Mouse (Mus musculus): Measurements from ENCODE around the gene Mxd3. TPM values are rescaled to one million over a fixed set of nuclear protein-coding genes. Genes with fewer than 3 reads are reported as not detected.

Mxd3 gene
- total and polyA plus RNA-seq, 3 experiments = 4.1 to 7.3 (median 6.9) TPM

- H3K4me2 ChIP-seq (ENCODE audit: insufficient read depth, low read depth, poor library complexity, severe bottlenecking) = no peak overlapping the region
- no peak overlapping the region for H3K9ac ChIP-seq (ENCODE audit: insufficient read depth, low read depth)
- dilution Hi-C loops (cut with MboI; ENCODE audit: extremely low pct_ligation_motif_present, extremely low pct_unique_long_range_greater_than_20kb, low sequenced_read_pairs) (no loop called here), in situ Hi-C loops (cut with MboI; ENCODE audit: low pct_ligation_motif_present, low pct_unique_long_range_greater_than_20kb, low sequenced_read_pairs) (no loop called here)
- H3K27me3 ChIP-seq (replicated peaks) = no peaks in the 10 kb centered on the region
- TF ChIP-seq CHD1 (IDR thresholded peaks at IDR 0.05; ENCODE audit: low read depth, low read length) (no peak), TBP (conservative IDR thresholded peaks at IDR 0.05; ENCODE audit: low read depth, low read length) (no peak), SMC3 (IDR thresholded peaks at IDR 0.05; ENCODE audit: low read depth, low read length) (no peak), MAZ (IDR thresholded peaks at IDR 0.05; ENCODE audit: low read depth, low read length) (no peak), USF2 (conservative IDR thresholded peaks at IDR 0.05; ENCODE audit: low read depth, low read length) (no peak), IRF4 (IDR thresholded peaks at IDR 0.05; ENCODE audit: low read depth, low read length) (no peak), ETS1 (conservative IDR thresholded peaks at IDR 0.05; ENCODE audit: low read depth, low read length) (no peak), UBTF (IDR thresholded peaks at IDR 0.05; ENCODE audit: low read depth, low read length) (no peak), MEF2A (IDR thresholded peaks at IDR 0.05; ENCODE audit: borderline replicate concordance, low read depth, low read length) (no peak), ZC3H11A (IDR thresholded peaks at IDR 0.05; ENCODE audit: low read depth, low read length) (no peak), POLR2AphosphoS2 (IDR thresholded peaks at IDR 0.05; ENCODE audit: low read depth, low read length) (no peak), RAD21 (IDR thresholded peaks at IDR 0.05; ENCODE audit: low read depth, low read length) (no peak), JUND (conservative IDR thresholded peaks at IDR 0.05; ENCODE audit: low read depth, low read length) (no peak)
- H3K36me3 ChIP-seq (replicated peaks in 1 of 2; ENCODE audit: control insufficient read depth in 1 of 2, insufficient read depth in 1 of 2, low read length in 1 of 2) = no peaks in the 10 kb centered on the region
- no peaks in the 10 kb centered on the region for H3K9me3 ChIP-seq (replicated peaks; ENCODE audit: low read length)
- no peak overlapping the region for H3K4me3 ChIP-seq (replicated peaks in 1 of 3; ENCODE audit: low read depth in 2 of 3, low read length in 2 of 3, poor library complexity in 1 of 3)
- DNase-seq (ENCODE audit: extremely low read depth) = no peak
- no peak overlapping the region for H3K27ac ChIP-seq (ENCODE audit: insufficient read depth, low read depth)
- no peaks in the 10 kb centered on the region for H3K79me2 ChIP-seq (replicated peaks; ENCODE audit: control insufficient read depth, extremely low read depth, insufficient read depth, poor library complexity, severe bottlenecking)
- H3K4me1 ChIP-seq (ENCODE audit: control insufficient read depth in 1 of 2, insufficient read depth in 2 of 2) = peaks cover 23 to 29% of the 10 kb centered on the region in 2 experiments
These were observed 2.7 kb upstream of the Mxd3 start for GRCm38 (mm10) chr13:55332331-55332730.

GRCm38 (mm10) chr13:55330567-55331400 is 1.2 kb upstream of the Mxd3 start:
- dilution Hi-C loops (cut with MboI; ENCODE audit: extremely low pct_ligation_motif_present, extremely low pct_unique_long_range_greater_than_20kb, low sequenced_read_pairs) (no loop called here), in situ Hi-C loops (cut with MboI; ENCODE audit: low pct_ligation_motif_present, low pct_unique_long_range_greater_than_20kb, low sequenced_read_pairs) (no loop called here)
- DNase-seq (ENCODE audit: extremely low read depth) = no peak
- Histone ChIP-seq H3K9me3 (replicated peaks; ENCODE audit: low read length) (no peaks in the 10 kb centered on the region), H3K27me3 (replicated peaks) (no peaks in the 10 kb centered on the region), H3K79me2 (replicated peaks; ENCODE audit: control insufficient read depth, extremely low read depth, insufficient read depth, poor library complexity, severe bottlenecking) (no peaks in the 10 kb centered on the region), H3K36me3 (replicated peaks in 1 of 2; ENCODE audit: control insufficient read depth in 1 of 2, insufficient read depth in 1 of 2, low read length in 1 of 2) (peaks cover 5 to 9% of the 10 kb centered on the region in 2 experiments), H3K4me1 (ENCODE audit: control insufficient read depth in 1 of 2, insufficient read depth in 2 of 2) (peaks cover 25 to 34% of the 10 kb centered on the region in 2 experiments), H3K27ac (ENCODE audit: insufficient read depth, low read depth) (peak overlapping the region; percentile 95), H3K9ac (ENCODE audit: insufficient read depth, low read depth) (peak overlapping the region; percentile 65), H3K4me2 (ENCODE audit: insufficient read depth, low read depth, poor library complexity, severe bottlenecking) (peak overlapping the region; percentile 56), H3K4me3 (replicated peaks in 1 of 3; ENCODE audit: low read depth in 2 of 3, low read length in 2 of 3, poor library complexity in 1 of 3) (peak overlapping the region in 2 of 3 experiments; percentile 59 to 76)
- TF ChIP-seq RAD21 (IDR thresholded peaks at IDR 0.05; ENCODE audit: low read depth, low read length) = peak; percentile 46
- TF ChIP-seq USF2 (conservative IDR thresholded peaks at IDR 0.05; ENCODE audit: low read depth, low read length) = no peak; the same call in 1 of the 2 replicates
- 0 out of 2 replicates have a peak, but pooled peaks have one; percentile 1 for TF ChIP-seq JUND (conservative IDR thresholded peaks at IDR 0.05; ENCODE audit: low read depth, low read length)
- TF ChIP-seq USF1 (IDR thresholded peaks at IDR 0.05; ENCODE audit: low read depth, low read length) = peak; percentile 59
- TF ChIP-seq CHD1 (IDR thresholded peaks at IDR 0.05; ENCODE audit: low read depth, low read length) = 0 out of 2 replicates have a peak, but pooled peaks have one; percentile 64
- no peak for TF ChIP-seq POLR2AphosphoS2 (IDR thresholded peaks at IDR 0.05; ENCODE audit: low read depth, low read length)
- TF ChIP-seq MYC (IDR thresholded peaks at IDR 0.05; ENCODE audit: low read depth, low read length) = 0 out of 2 replicates have a peak, but pooled peaks have one; percentile 4
- no peak; the same call in none of the 2 replicates for TF ChIP-seq MXI1 (IDR thresholded peaks at IDR 0.05; ENCODE audit: low read depth, low read length)
- TF ChIP-seq ETS1 (conservative IDR thresholded peaks at IDR 0.05; ENCODE audit: low read depth, low read length) = no peak; the same call in 1 of the 2 replicates
- TF ChIP-seq ZNF384 (IDR thresholded peaks at IDR 0.05; ENCODE audit: low read depth, low read length) = peak; percentile 81
- TF ChIP-seq NELFE (IDR thresholded peaks at IDR 0.05; ENCODE audit: low read depth, low read length) = 0 out of 2 replicates have a peak, but pooled peaks have one; percentile 4
- no peak for TF ChIP-seq IRF4 (IDR thresholded peaks at IDR 0.05; ENCODE audit: low read depth, low read length)
- TF ChIP-seq RCOR1 (conservative IDR thresholded peaks at IDR 0.05; ENCODE audit: low read depth, low read length) = no peak
- no peak for TF ChIP-seq MEF2A (IDR thresholded peaks at IDR 0.05; ENCODE audit: borderline replicate concordance, low read depth, low read length)
- no peak for TF ChIP-seq ZKSCAN1 (IDR thresholded peaks at IDR 0.05; ENCODE audit: borderline replicate concordance, low read depth, low read length)
- no peak for TF ChIP-seq TCF12 (IDR thresholded peaks at IDR 0.05; ENCODE audit: low read depth, low read length)
- TF ChIP-seq MAX (IDR thresholded peaks at IDR 0.05; ENCODE audit: low read length) = no peak; the same call in 1 of the 2 replicates
- no peak for TF ChIP-seq PAX5 (IDR thresholded peaks at IDR 0.05; ENCODE audit: low read length)
- no peak for TF ChIP-seq UBTF (IDR thresholded peaks at IDR 0.05; ENCODE audit: low read depth, low read length)
- TF ChIP-seq E2F4 (IDR thresholded peaks at IDR 0.05; ENCODE audit: insufficient replicate concordance, low read depth, low read length) = no peak
- TF ChIP-seq BHLHE40 (IDR thresholded peaks at IDR 0.05; ENCODE audit: low read depth, low read length) = peak; percentile 94
- peak in 1 of 2 experiments; percentile 85; a peak in 2 of 4 replicates for TF ChIP-seq CTCF (conservative IDR thresholded peaks at IDR 0.05 in 1 of 2, IDR thresholded peaks at IDR 0.05 in 1 of 2; ENCODE audit: low read depth in 2 of 2, low read length in 2 of 2)
- peak; percentile 20; the same call in 1 of the 2 replicates for TF ChIP-seq SIN3A (IDR thresholded peaks at IDR 0.05; ENCODE audit: low read length)
- TF ChIP-seq NRF1 (IDR thresholded peaks at IDR 0.05; ENCODE audit: low read depth, low read length) = no peak
